11 mouse cellular contexts compared by ENCODE assay signal in genomic region chrX:105391029-105391428, GRCm38 (mm10).
DNase-seq lines count a peak whose midpoint lies in the region; ATAC-seq and TF ChIP-seq lines count a peak whose summit lies in the region.
"Had no signal": no experiment of that assay in that cellular context is flagged by ENCODE, and none has a peak within 500 bp of the region (broad histone marks: within the 10 kb centered on the region; RNA-seq: fewer than 3 reads in every experiment).

No protein-coding gene starts in this region.

- H3K9ac ChIP-seq in hindbrain, embryonic 12.5 days: peak overlapping the region; percentile 43; the same call in 1 of the 2 replicates
- H3K9ac ChIP-seq in midbrain, postnatal 0 days (replicated peaks; ENCODE audit: low read length, poor library complexity, severe bottlenecking): peak overlapping the region; percentile 54
- H3K9ac ChIP-seq in intestine, embryonic 15.5 days: no peak overlapping the region

- H3K27ac ChIP-seq in layer of hippocampus, adult 2 months: peak overlapping the region; percentile 96
- H3K27ac ChIP-seq in embryonic facial prominence, embryonic 10.5 days (replicated peaks): peak overlapping the region; percentile 83
- peak overlapping the region; percentile 90 for H3K27ac ChIP-seq in hindbrain, embryonic 12.5 days
- peak overlapping the region; percentile 78 for H3K27ac ChIP-seq in midbrain, postnatal 0 days (ENCODE audit: low read depth, low read length)
- H3K27ac ChIP-seq in intestine, embryonic 15.5 days: no peak overlapping the region

- peak overlapping the region; percentile 60 for H3K4me3 ChIP-seq in layer of hippocampus, adult 2 months
- H3K4me3 ChIP-seq in embryonic facial prominence, embryonic 10.5 days: peak overlapping the region; percentile 48
- peak overlapping the region; percentile 35 for H3K4me3 ChIP-seq in hindbrain, embryonic 12.5 days
- peak overlapping the region; percentile 38 for H3K4me3 ChIP-seq in midbrain, postnatal 0 days (ENCODE audit: low read depth, low read length)
- no peak overlapping the region for H3K4me3 ChIP-seq in intestine, embryonic 15.5 days (replicated peaks)

- peak; percentile 39; the same call in 1 of the 2 replicates for ATAC-seq in hindbrain, embryonic 12.5 days (ENCODE audit: low FRiP score)
- peak; percentile 61; the same call in 1 of the 2 replicates for ATAC-seq in midbrain, postnatal 0 days (ENCODE audit: low FRiP score)
- ATAC-seq in erythroblast, adult 5-6 weeks (replicated peaks; ENCODE audit: low FRiP score, poor library complexity, severe bottlenecking): no peak
- ATAC-seq in intestine, embryonic 15.5 days: no peak
- ATAC-seq: Patski had no signal

- no peak for TF ChIP-seq CTCF in layer of hippocampus, adult 2 months (conservative IDR thresholded peaks at IDR 0.05)
- TF ChIP-seq CTCF in midbrain, postnatal 0 days (IDR thresholded peaks at IDR 0.05): no peak

- peaks cover 17% of the 10 kb centered on the region for H3K36me3 ChIP-seq in embryonic facial prominence, embryonic 10.5 days (replicated peaks)
- H3K36me3 ChIP-seq in hindbrain, embryonic 12.5 days: 0 out of 2 replicates have a peak, but pooled peaks cover 7% of the 10 kb centered on the region
- 0 out of 2 replicates have a peak, but pooled peaks cover 3% of the 10 kb centered on the region for H3K36me3 ChIP-seq in midbrain, postnatal 0 days (ENCODE audit: insufficient read depth, low read length)
- no peaks in the 10 kb centered on the region for H3K36me3 ChIP-seq in intestine, embryonic 15.5 days

- H3K4me2 ChIP-seq in hindbrain, embryonic 12.5 days (replicated peaks): peak overlapping the region; percentile 51
- H3K4me2 ChIP-seq in midbrain, postnatal 0 days (ENCODE audit: low read depth, low read length, poor library complexity, severe bottlenecking): peak overlapping the region; percentile 44
- no peak overlapping the region for H3K4me2 ChIP-seq in intestine, embryonic 15.5 days (replicated peaks)

- peaks cover 16% of the 10 kb centered on the region for H3K4me1 ChIP-seq in embryonic facial prominence, embryonic 10.5 days
- H3K4me1 ChIP-seq in hindbrain, embryonic 12.5 days: no peaks in the 10 kb centered on the region
- H3K4me1 ChIP-seq in midbrain, postnatal 0 days (ENCODE audit: insufficient read depth, low read length): no peaks in the 10 kb centered on the region; the same call in 1 of the 2 replicates
- no peaks in the 10 kb centered on the region for H3K4me1 ChIP-seq in intestine, embryonic 15.5 days (replicated peaks)

- H3K27me3 ChIP-seq in embryonic facial prominence, embryonic 10.5 days (replicated peaks; ENCODE audit: low read depth, poor library complexity, severe bottlenecking): peaks cover 88% of the 10 kb centered on the region
- peaks cover 36% of the 10 kb centered on the region for H3K27me3 ChIP-seq in hindbrain, embryonic 12.5 days
- peaks cover 7% of the 10 kb centered on the region; the same call in 1 of the 2 replicates for H3K27me3 ChIP-seq in midbrain, postnatal 0 days (ENCODE audit: insufficient read depth, low read length)
- no peaks in the 10 kb centered on the region; the same call in 1 of the 2 replicates for H3K27me3 ChIP-seq in intestine, embryonic 15.5 days (replicated peaks)

- H3K9me3 ChIP-seq in embryonic facial prominence, embryonic 10.5 days: no peaks in the 10 kb centered on the region
- no peaks in the 10 kb centered on the region for H3K9me3 ChIP-seq in hindbrain, embryonic 12.5 days (replicated peaks)
- no peaks in the 10 kb centered on the region for H3K9me3 ChIP-seq in midbrain, postnatal 0 days (ENCODE audit: low read length)
- no peaks in the 10 kb centered on the region for H3K9me3 ChIP-seq in intestine, embryonic 15.5 days

- no peak for DNase-seq in layer of hippocampus, adult 2 months (ENCODE audit: low spot score in 2 of 2)
- no peak for DNase-seq in layer of hippocampus, postnatal 25 days (ENCODE audit: extremely low spot score in 1 of 2, low spot score in 1 of 2)
- no peak for DNase-seq in embryonic facial prominence, embryonic 10.5 days (ENCODE audit: low spot score)
- peak; percentile 3 for DNase-seq in midbrain, postnatal 0 days (ENCODE audit: low spot score)
- DNase-seq in urinary bladder, adult 18-20 months (ENCODE audit: low spot score in 2 of 2): no peak
- DNase-seq: heart, adult 18-20 months; kidney, postnatal 36 days had no signal

Comparison
In these comparisons a context has a peak if more than half of its experiments do, and no peak if none do; other contexts are left out.
1. ATAC-seq: peak in hindbrain, embryonic 12.5 days (single experiment) and midbrain, postnatal 0 days (single experiment); none in erythroblast, adult 5-6 weeks (single experiment) and intestine, embryonic 15.5 days (single experiment).